Mouse (Mus musculus) midbrain, embryonic 10.5 days (tissue): ENCODE measurements around the gene Akap8. TPM values are rescaled to one million over a fixed set of nuclear protein-coding genes. Genes with fewer than 3 reads are reported as not detected.

Experiments used
- DNase-seq: peaks from one replicate; pipeline ENCODE4 v3.0.0-alpha.2; 2017; ENCODE audit warnings: low spot score
- H3K27ac ChIP-seq: fragments of 300-500 bp; sonication (generic); replicated peaks from 2 replicates; pipeline ENCODE4 v1.5.1; 2016; ENCODE audit warnings: mild to moderate bottlenecking
- H3K27me3 ChIP-seq: fragments of 300-500 bp; sonication (generic); 2 replicates; pipeline ENCODE4 v1.6.1; 2016; ENCODE audit warnings: low read depth, mild to moderate bottlenecking; ENCODE audit not compliant: poor library complexity, severe bottlenecking
- H3K36me3 ChIP-seq: fragments of 300-500 bp; sonication (generic); 2 replicates; pipeline ENCODE4 v1.6.1; 2016; ENCODE audit warnings: mild to moderate bottlenecking, moderate library complexity
- H3K4me1 ChIP-seq: fragments of 300-500 bp; sonication (generic); 2 replicates; pipeline ENCODE4 v1.6.1; 2016
- H3K4me3 ChIP-seq: fragments of 300-500 bp; sonication (generic); 2 replicates; pipeline ENCODE4 v1.5.1; 2016; ENCODE audit warnings: mild to moderate bottlenecking, moderate library complexity
- H3K9me3 ChIP-seq: fragments of 300-500 bp; sonication (generic); replicated peaks from 2 replicates; pipeline ENCODE4 v1.6.1; 2016; ENCODE audit warnings: mild to moderate bottlenecking
- WGBS: fragments of 180-500 bp; shearing (Covaris S2); methylation state at CpG from one replicate; pipeline ENCODE4 v1.1.7; 2016; 5-methylcytosine and 5-hydroxymethylcytosine counted together
- polyA plus RNA-seq: library from polyadenylated mRNA; unstranded; fragments of >200 nt; fragmentation: Nextera tagmentation; extraction: Ambion mirVana; gene quantifications from 2 replicates; pipeline ENCODE4 v1.2.1, GENCODE M21; 2016

The Akap8 gene
- polyA plus RNA-seq, 1 experiment from 2014 or later = 130 TPM

- WGBS = 97% methylated on average over 4 of the region's 4 CpGs
- H3K4me1 ChIP-seq = no peaks in the 10 kb centered on the region
Observed at GRCm38 (mm10) chr17:32307963-32308362, 13.1 kb downstream of the Akap8 start.

GRCm38 (mm10) chr17:32298125-32298524, 22.9 kb downstream of the Akap8 start:
- Histone ChIP-seq H3K36me3 (peaks cover 16% of the 10 kb centered on the region), H3K4me1 (no peaks in the 10 kb centered on the region), H3K27me3 (no peaks in the 10 kb centered on the region), H3K4me3 (no peak overlapping the region), H3K27ac (no peak overlapping the region), H3K9me3 (no peaks in the 10 kb centered on the region)
- no peak for DNase-seq
- 90% methylated on average over 1 of the region's 1 CpGs for WGBS

More at GRCm38 (mm10) chr17:32307963-32308362, 13.1 kb downstream of the Akap8 start:
- Histone ChIP-seq H3K36me3 (peaks cover 100% of the 10 kb centered on the region), H3K27me3 (no peaks in the 10 kb centered on the region), H3K4me3 (no peak overlapping the region), H3K27ac (no peak overlapping the region), H3K9me3 (no peaks in the 10 kb centered on the region)
- no peak for DNase-seq

DNA sequence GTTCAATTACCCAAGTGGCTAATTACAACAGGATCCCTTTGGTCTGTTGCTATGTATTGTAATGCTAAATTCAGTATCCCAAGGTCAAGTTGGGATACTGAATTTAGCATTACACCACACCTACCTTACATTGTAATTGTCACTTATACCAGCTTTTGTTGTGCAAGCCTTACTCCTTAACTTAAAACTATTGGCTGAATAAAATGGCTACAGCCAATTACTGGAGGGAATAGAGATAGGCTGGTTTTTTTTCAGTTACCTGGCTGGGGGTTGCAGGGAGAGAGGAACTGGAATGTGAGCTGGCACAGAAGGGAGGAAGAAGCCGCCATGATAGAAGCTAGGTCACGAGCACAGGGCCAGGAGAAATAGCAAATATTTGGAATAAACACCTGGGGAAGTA, 25.1 kb downstream of the Akap8 start:
- H3K4me1 ChIP-seq = no peaks in the 10 kb centered on the region
- no peaks in the 10 kb centered on the region for H3K27me3 ChIP-seq
- no peak for DNase-seq
- no peaks in the 10 kb centered on the region for H3K9me3 ChIP-seq
- H3K4me3 ChIP-seq = no peak overlapping the region
- WGBS = 87% methylated on average over 2 of the region's 2 CpGs
- H3K27ac ChIP-seq = no peak overlapping the region
- 0 out of 2 replicates have a peak, but pooled peaks cover under 1% of the 10 kb centered on the region for H3K36me3 ChIP-seq

DNA sequence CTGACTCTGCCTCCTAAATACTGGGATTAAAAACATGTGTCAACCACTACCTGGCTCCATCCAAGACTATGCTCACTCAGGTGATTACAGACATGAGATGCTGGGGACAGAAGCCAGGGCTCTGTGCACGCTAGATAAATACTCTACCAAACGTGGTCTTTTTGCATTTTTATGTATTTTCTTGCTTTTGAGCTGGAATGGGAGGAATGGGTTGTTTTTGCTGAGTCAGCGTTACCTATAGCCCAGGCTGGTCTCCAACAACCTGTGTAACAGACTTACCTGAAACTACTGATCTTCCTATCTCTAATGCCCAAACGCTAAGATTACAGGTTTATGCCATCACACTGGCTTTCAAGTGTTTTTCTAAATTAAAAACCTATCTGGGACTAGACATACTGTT, 25.9 kb downstream of the Akap8 start:
- Histone ChIP-seq H3K4me3 (no peak overlapping the region), H3K27ac (no peak overlapping the region), H3K36me3 (no peaks in the 10 kb centered on the region), H3K27me3 (no peaks in the 10 kb centered on the region), H3K9me3 (no peaks in the 10 kb centered on the region), H3K4me1 (no peaks in the 10 kb centered on the region)
- 82% methylated on average over 4 of the region's 4 CpGs for WGBS
- no peak for DNase-seq

- DNase-seq = no peak
- 57% methylated on average over 6 of the region's 6 CpGs for WGBS
- Histone ChIP-seq H3K27me3 (no peaks in the 10 kb centered on the region), H3K27ac (peak overlapping the region; percentile 98), H3K4me1 (peaks cover 35% of the 10 kb centered on the region), H3K4me3 (peak overlapping the region; percentile 97), H3K36me3 (no peaks in the 10 kb centered on the region), H3K9me3 (no peaks in the 10 kb centered on the region)
Observed at GRCm38 (mm10) chr17:32285138-32285670, 35.8 kb downstream of the Akap8 start.

DNA sequence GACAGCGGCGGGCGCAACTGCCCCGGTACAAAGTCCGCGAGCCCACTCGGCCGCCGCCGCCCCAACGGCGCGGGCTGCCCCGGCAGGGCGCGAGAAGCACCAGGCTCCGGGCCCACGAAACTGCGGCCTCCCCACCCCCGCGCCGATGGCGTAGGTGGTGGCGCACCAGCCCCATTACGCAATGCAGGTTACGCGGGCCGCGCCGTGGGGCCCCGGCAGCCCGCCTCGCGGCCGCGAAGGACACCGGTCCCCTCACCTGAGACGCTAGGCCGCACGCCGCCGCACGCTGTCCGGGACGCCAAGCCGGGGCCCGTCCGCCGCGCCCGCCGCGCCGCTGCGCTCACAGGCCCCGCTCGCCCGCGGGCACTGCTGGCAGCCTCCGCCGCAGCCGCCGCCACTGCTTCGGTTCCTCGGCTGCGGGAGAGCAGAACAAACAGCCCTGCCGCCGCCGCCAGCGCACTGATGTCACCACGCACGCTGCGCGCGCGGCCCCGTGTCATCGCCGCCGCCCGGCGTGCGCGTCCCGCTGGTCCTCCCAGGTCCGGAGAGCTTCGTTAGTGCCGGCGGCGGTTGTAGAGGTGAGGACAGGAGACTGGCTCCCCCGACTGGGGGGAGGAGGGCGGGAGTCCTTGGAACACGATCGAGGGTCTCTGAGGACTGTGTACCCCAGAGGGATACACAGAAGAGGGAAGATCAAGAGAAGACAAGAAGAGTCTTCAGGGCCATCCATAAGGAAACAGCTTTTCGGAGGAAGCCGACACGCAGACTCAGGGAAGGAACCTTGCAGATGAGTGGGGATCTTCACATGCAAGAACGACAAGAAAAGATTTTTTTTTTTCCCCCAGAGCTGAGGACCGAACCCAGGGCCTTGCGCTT, 36.5 kb downstream of the Akap8 start, which contains the start of gene Brd4:
Gene Brd4 (minus strand): TSS at position 461 of the 876 bp plus-strand sequence.
- peak within 1 kb of the TSS; percentile 98 for H3K27ac ChIP-seq
- WGBS = under 1% methylated on average over 100 of the region's 100 CpGs
- peak within 1 kb of the TSS; percentile 97 for H3K4me3 ChIP-seq
- peak; percentile 94 for DNase-seq
- H3K4me1 ChIP-seq = peaks cover 35% of the 10 kb centered on the region
- H3K27me3 ChIP-seq = no peaks in the 10 kb centered on the region
- H3K36me3 ChIP-seq = peaks cover 4% of the 10 kb centered on the region; the same call in 1 of the 2 replicates
- no peaks in the 10 kb centered on the region for H3K9me3 ChIP-seq

- peak overlapping the region; percentile 98 for H3K27ac ChIP-seq
- WGBS = 0% methylated on average over 21 of the region's 41 CpGs
- H3K9me3 ChIP-seq = no peaks in the 10 kb centered on the region
- H3K4me3 ChIP-seq = peak overlapping the region; percentile 97
- DNase-seq = peak; percentile 67
- H3K36me3 ChIP-seq = peaks cover 9% of the 10 kb centered on the region; the same call in 1 of the 2 replicates
- peaks cover 35% of the 10 kb centered on the region for H3K4me1 ChIP-seq
- no peaks in the 10 kb centered on the region for H3K27me3 ChIP-seq
Observed at GRCm38 (mm10) chr17:32283771-32284221, 37.2 kb downstream of the Akap8 start.

- whole genome bisulfite sequencing = 12% methylated on average over 7 of the region's 7 CpGs
- no peaks in the 10 kb centered on the region for H3K27me3 ChIP-seq
- no peaks in the 10 kb centered on the region for H3K9me3 ChIP-seq
- peak overlapping the region; percentile 98 for H3K27ac ChIP-seq
- peak overlapping the region; percentile 97 for H3K4me3 ChIP-seq
- H3K36me3 ChIP-seq = peaks cover 9% of the 10 kb centered on the region; the same call in 1 of the 2 replicates
- H3K4me1 ChIP-seq = peaks cover 35% of the 10 kb centered on the region
- DNase-seq = peak; percentile 32
Observed at GRCm38 (mm10) chr17:32283341-32283740, 37.7 kb downstream of the Akap8 start.

GRCm38 (mm10) chr17:32281611-32282310, 39.3 kb downstream of the Akap8 start:
- WGBS = 92% methylated on average over 4 of the region's 4 CpGs
- H3K4me3 ChIP-seq = peak overlapping the region; percentile 27; the same call in 1 of the 2 replicates
- peaks cover 9% of the 10 kb centered on the region; the same call in 1 of the 2 replicates for H3K36me3 ChIP-seq
- no peaks in the 10 kb centered on the region for H3K9me3 ChIP-seq
- H3K27me3 ChIP-seq = no peaks in the 10 kb centered on the region
- H3K27ac ChIP-seq = no peak overlapping the region
- H3K4me1 ChIP-seq = peaks cover 35% of the 10 kb centered on the region
- DNase-seq = no peak

DNA sequence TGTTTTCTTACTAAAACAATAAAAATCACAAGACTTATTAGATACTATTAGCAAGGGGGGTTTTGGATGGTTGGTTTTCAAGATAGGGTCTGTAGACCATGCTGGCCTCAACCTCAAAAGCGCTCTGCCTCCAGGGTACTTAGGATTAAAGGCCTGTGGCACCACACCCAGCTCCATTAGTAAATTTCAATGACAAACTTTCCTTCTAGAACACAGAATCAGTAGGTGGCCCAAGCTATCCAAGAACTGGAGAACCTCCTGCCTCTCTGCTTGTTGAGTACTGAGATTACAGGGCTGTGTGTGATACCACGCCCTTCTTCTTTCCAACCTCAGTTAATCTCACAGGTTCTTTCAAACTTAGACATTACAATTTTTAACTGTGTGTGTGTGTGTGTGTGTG, 39.9 kb downstream of the Akap8 start:
- DNase-seq = no peak
- Histone ChIP-seq H3K4me3 (no peak overlapping the region), H3K9me3 (no peaks in the 10 kb centered on the region), H3K27ac (no peak overlapping the region), H3K36me3 (peaks cover 9% of the 10 kb centered on the region; the same call in 1 of the 2 replicates), H3K27me3 (no peaks in the 10 kb centered on the region), H3K4me1 (peaks cover 35% of the 10 kb centered on the region)
- WGBS = 94% methylated on average over 2 of the region's 2 CpGs

GRCm38 (mm10) chr17:32280575-32280974, 40.5 kb downstream of the Akap8 start:
- Histone ChIP-seq H3K9me3 (no peaks in the 10 kb centered on the region), H3K4me3 (no peak overlapping the region), H3K4me1 (peaks cover 35% of the 10 kb centered on the region), H3K27ac (no peak overlapping the region), H3K36me3 (peaks cover 9% of the 10 kb centered on the region; the same call in 1 of the 2 replicates), H3K27me3 (no peaks in the 10 kb centered on the region)
- no peak for DNase-seq
- WGBS = 92% methylated on average over 3 of the region's 3 CpGs

- Histone ChIP-seq H3K27me3 (no peaks in the 10 kb centered on the region), H3K4me3 (no peak overlapping the region), H3K36me3 (peaks cover 12% of the 10 kb centered on the region; the same call in 1 of the 2 replicates), H3K4me1 (peaks cover 12% of the 10 kb centered on the region), H3K27ac (no peak overlapping the region), H3K9me3 (no peaks in the 10 kb centered on the region)
- 87% methylated on average over 1 of the region's 1 CpGs for WGBS
- no peak for DNase-seq
Observed at GRCm38 (mm10) chr17:32277201-32277600, 43.8 kb downstream of the Akap8 start.
